Mouse (Mus musculus): ENCODE data around the gene Surf2. TPM values are rescaled to one million over a fixed set of nuclear protein-coding genes. Genes with fewer than 3 reads are reported as not detected.

Surf2 gene
- total RNA-seq, 4 experiments from 2014 or later: 43.1 to 55.8 (median 52.2) TPM

- no peak for DNase-seq
Observed at GRCm38 (mm10) chr2:26914148-26914941, 1.8 kb upstream of the Surf2 start.

GRCm38 (mm10) chr2:26916738-26917137 is 571 bp downstream of the Surf2 start:
- no peak for DNase-seq

DNA sequence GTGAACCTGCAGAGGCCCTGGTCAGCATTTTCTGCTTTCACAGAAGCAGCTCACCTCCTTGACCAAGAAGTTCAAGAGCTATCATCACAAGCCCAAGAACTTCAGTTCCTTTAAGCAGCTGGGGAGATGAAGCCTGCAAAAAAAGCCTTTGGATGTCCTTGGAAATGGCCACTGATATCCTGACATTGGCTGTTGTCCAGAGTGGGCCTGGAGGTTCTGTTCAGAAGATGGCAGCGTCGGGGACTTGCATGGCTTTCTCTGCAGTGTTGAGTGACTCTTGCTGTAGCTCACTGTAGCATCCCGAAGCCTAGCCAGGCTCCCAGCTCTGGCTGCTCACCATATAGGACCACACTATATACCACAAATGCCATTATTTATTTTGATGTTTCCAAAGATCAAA is 3.5 kb downstream of the Surf2 start:
- no peak for DNase-seq

- DNase-seq: no peak
Observed at GRCm38 (mm10) chr2:26920190-26920855, 4.2 kb downstream of the Surf2 start.

GRCm38 (mm10) chr2:26921784-26922183 is 5.6 kb downstream of the Surf2 start:
- DNase-seq: no peak

GRCm38 (mm10) chr2:26927745-26928476 is 11.7 kb downstream of the Surf2 start:
- no peak for DNase-seq

DNA sequence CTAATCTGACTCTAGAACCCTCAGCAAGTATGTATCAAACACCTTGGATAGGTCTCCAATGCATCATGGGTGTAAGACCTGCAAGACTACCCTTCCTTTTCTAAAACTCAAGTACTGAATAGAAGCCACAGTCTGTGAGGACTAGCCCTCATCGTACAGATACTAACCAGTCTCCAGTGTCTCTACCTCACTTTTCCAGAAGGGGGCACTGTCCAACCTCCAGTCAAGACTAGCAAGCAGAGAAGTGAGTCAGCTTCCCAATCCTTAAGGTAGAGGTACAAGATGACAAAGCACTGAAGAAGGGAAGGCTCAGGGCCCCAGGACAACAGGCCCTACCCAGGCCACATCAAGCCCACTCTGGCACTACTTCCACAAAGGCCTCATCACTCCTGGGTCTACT is 14.2 kb downstream of the Surf2 start:
- DNase-seq: peak; percentile 64

DNA sequence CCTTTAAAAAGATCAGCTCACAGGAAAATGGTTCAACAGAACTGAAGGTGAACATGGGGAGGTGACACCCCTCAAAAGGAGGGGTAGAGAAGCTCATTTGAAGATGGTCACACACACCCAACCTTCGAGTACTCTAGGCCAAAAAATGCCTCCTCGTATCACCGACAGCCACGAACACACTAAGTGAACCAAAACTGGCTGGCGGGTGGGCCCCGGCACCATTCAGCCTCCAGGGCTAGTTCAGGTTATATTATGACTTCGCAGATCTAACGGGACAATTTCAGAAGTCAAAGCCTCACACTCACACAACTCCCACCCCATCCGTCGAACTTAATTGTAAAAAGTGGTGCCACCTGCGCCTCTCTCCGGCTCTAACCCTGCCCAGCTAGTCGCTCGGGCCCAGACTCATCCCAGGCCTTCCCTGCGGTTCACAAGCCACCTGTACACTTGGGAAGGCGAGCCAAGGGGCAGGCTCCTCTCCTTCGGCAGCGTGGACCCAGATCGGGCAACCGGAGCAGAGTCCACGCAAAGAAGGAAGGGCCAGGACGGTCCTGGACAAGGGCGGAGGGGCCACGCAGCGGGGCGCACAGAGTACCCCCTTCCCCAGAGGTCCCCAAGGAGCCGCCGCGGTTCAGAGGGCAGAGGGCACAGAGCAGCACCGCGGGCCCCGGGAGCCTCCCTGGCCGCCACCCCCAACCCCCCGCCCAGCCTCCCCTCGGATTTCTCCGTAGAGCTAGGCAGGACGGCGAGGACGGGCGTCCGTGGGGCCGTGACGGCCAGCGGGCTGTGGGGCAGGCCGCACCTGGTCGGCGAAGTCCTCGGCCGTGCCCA is 16.5 kb downstream of the Surf2 start:
- no peak for DNase-seq

DNA sequence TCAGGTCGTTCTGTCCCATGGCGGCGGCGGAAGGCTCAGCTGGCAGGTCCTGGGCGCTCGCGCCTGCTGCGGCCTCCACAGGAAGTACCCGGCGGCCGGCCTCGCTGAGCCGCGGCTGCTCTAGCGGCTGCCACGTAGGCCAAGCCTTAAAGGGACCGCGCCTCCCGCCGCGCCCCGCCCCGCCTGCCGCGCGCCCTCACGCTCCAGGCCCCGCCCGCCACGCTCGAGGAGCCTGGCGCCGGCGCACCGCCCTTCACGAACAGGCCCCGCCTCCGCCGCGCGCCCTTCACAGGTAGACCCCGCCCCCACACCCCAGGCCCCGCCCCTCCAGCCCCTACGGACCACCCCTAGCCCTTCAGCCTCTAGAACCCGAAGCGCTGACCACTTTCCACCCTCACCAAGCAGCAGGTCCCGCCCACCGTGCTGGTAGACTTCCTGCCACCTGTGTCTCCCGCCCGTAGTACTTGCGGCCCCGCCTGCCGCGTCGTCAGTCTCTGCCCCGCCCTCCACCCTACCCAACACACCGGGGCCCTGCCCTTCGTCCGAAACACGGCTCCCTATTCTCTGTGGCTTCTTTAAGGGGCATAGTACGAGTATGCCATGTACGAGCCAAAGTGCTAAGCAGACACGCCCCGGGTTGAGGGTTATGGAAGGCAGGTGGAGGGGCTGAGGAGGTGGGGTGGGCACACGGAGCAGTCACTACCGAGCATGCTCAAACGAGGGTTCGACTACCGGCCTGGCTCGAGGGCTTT is 17.3 kb downstream of the Surf2 start, which contains the start of the genes Surf4 and Stkld1:
Gene Surf4, minus strand, starts transcription at position 625 of the 752 bp plus-strand sequence.
Gene Stkld1, plus strand, starts transcription at position 744 of the 752 bp plus-strand sequence.
- peak; percentile 93 for DNase-seq

DNA sequence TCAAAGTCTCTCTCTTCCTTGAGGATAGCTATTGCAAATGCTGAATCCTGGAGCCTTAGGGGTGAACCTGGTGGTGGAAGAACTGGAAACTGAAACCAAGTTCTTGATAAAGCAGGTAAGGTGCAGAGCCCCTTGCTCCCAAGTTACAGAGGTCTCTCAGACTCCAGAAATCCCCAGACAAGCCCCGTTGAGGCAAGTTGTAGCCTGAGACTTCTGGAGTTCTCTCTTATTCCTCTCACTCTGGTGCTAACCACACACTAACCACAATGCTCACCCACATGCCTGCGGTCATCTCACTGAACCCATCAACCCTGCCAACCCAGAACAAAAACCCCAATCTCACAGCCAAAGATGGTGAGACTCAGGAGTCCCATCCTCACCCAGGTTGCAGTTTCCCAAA is 19.1 kb downstream of the Surf2 start:
- DNase-seq: no peak

GRCm38 (mm10) chr2:26936425-26936824 is 20.3 kb downstream of the Surf2 start:
- no peak for DNase-seq

GRCm38 (mm10) chr2:26941539-26941938 is 25.4 kb downstream of the Surf2 start:
- DNase-seq: no peak

- no peak for DNase-seq
Observed at GRCm38 (mm10) chr2:26943253-26943652, 27.1 kb downstream of the Surf2 start.

- DNase-seq: no peak
Observed at GRCm38 (mm10) chr2:26950411-26950810, 34.2 kb downstream of the Surf2 start.

- DNase-seq: no peak
Observed at GRCm38 (mm10) chr2:26951346-26951905, 35.3 kb downstream of the Surf2 start.

GRCm38 (mm10) chr2:26952193-26952592 is 36.0 kb downstream of the Surf2 start:
- no peak for DNase-seq

DNA sequence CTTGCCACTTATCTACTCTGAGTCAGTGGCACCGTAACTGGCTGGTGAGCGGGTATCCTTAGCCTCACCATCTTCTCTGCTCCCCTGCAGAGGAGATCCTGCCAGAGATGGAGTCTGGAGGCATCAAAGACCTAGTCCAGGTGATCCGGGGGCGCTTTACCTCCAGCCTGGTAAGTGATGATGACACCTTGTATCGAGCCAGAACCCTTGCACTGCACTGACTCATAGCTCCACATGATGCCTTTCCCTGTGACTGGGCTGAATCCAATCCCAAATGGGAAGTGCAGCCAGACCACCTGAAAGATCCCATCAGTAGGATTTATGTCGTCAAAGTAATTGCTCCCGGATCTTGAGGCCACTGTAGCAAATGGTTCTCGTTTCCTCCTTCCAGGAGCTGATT is 36.7 kb downstream of the Surf2 start:
- DNase-seq: no peak

GRCm38 (mm10) chr2:26954735-26955395 is 38.7 kb downstream of the Surf2 start:
- no peak for DNase-seq

DNA sequence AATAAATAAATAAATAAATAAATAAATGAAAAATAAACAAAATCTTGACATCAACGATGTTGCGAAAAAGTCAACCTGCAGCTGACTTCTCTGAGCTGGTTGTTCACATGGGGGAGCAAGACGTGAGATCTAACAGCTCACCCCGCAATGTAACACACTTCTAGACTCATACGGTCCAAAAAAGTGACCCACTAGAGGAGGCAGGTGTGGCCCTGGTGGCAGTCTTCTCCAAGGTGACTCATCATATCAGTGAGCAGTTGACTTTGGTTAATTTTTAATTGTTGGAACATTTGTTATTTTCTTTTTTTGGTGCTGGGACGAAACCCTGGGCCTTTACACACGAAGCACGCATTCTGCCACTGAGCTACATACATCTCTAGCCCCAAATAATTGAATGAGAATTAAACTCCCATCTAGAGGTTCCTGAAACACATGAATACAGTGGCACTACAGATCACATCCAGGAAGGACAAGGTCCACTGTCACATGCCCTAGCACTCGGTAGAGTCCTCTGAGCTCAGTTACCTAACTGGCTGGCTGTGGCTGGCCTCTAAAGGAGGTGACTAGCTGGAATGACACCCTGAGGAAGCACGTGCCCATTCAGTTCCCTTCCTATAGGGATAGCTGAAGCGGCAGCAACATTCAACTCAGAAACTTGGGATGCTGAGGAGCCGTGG is 40.8 kb downstream of the Surf2 start:
- no peak for DNase-seq

DNA sequence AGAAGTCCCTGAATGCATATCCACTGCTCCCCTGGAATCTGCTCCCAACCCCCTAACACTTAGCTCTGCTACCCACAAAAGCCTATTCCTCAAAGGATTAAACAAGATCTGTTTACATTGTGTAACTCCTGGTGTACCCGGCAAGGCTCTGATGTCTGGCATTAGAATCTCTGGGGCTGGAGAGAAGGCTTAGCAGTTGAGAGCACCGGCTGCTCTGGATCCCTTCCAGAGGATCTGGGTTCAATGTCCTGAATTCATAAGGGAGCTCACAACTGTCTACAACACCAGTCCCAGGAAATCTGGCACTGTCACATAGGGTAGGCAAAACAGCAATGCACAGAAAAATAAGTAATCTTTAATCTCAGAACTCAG is 41.3 kb downstream of the Surf2 start:
- DNase-seq: no peak
